Mouse (Mus musculus): ENCODE measurements around the gene Lrmda.

The Lrmda gene

GRCm38 (mm10) chr14:22668302-22668701, 648.8 kb downstream of the Lrmda start:
- DNase-seq: no peak

- DNase-seq: no peak
These were observed 649.2 kb downstream of the Lrmda start for GRCm38 (mm10) chr14:22668711-22669110.

DNA sequence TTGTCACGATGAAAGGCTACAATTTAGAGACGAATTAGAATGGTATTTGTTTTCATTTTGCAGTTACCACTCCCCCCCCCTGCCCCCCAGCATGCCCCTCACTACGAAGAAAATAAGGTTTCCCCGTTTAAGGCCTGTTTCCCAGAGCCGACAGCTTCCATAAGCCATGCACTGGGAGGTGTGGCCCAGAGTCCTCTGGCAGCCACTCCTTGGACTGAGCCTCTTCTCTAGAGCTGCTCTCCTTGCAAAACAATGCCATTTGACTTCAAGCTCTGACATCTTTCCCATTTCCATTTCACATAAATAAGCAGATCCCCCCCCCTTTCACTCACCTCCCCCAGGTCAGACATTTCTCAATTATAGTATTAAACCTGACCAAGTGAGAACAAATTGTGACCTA, 654.1 kb downstream of the Lrmda start:
- DNase-seq: no peak

DNA sequence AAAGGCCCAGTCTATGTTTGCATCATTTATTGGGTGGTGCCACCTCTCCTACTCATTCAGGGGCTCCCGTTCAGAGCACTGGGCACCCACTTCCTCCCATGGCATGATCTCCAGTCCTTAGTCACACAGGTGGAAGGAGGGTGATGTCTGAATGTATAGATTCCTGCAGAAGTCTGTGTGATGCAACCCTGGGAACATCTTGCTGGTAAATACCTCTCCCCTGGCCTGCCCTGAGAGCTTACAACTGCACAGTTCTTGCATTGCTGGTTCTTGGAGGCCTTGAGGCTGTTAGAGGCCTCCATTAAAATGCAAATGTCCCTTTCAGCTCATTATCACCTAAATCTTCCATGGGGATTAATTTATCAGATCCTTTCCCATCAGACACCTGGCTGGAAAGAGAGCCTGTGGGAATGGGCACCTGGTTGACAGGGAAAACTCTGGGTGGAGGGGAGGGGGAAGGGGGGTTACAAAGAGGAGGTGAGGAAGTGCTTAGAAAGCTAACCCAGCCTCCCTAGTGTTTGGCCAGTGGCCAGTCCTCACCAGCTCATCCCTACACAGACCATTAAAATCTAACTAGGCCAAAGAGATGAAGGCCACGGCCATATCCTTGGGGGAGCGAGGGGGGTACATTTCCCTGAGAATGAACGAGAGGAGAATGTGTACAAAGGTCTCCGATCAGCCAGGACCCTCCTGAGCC, 659.6 kb downstream of the Lrmda start:
- DNase-seq: no peak

DNA sequence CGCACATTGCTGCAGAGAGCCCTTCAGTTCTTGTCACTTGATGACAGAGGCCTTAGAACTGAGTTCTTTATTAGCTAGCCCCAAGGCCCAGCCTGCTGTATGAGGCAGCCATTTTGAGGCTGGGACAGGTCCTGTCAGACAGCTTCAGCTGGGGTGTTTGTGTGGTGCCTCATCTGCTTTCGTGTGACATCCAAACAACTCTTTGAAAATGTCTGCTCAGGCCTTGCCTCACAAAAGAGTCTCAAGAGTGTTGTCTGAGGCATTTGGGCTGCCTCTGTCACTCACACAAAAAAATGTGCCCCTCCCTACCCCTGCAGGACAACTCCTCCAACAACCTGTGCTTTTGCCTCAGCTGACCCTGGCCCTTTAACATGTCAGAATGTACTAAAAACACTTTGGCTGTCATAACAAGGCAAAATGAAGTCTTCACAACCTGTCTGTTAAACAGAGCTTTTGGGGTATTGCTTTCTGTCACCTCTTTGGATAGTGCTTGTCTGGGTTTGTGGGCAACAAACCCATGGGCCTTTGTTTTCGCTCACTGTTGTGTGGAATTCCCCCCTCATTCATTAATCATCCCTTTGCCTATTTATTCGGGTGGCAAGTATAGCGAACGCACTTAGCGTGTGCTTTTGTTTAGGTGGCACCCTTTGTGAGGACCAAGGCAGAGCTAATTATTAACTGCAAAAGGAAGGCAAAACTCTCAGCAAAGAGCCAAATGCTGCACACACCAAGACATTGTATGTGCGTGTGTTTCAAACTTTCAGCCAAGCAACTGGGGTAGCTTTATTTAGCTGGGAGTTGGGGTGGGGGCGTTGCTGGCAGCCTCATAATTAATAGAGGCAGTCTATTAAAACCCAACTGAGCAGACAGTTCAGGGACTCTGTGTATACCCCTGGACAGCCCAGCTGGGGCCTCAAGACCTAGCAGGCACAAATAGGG, 660.5 kb downstream of the Lrmda start:
- DNase-seq: no peak

DNA sequence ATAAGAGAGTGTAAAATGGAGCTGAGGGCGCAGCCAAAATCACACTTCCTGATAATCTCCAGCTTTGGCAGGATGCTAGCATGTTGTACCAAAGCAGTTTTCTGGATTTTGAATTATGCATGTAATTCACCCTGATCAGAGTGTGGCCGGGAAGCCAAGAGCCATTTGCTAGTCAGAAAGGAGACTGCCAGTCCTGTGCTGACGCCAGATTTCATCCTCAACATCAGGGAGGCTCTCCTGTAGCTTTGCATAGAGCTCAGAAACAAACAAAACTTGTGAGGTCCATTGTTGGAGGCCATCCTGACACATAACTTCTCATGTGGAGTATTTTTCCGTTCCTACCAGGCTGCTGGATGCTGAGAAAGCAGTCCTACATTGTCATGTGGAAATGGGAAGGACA, 667.4 kb downstream of the Lrmda start:
- no peak for DNase-seq

- no peak for DNase-seq
These were observed 668.9 kb downstream of the Lrmda start for GRCm38 (mm10) chr14:22688399-22688798.

DNA sequence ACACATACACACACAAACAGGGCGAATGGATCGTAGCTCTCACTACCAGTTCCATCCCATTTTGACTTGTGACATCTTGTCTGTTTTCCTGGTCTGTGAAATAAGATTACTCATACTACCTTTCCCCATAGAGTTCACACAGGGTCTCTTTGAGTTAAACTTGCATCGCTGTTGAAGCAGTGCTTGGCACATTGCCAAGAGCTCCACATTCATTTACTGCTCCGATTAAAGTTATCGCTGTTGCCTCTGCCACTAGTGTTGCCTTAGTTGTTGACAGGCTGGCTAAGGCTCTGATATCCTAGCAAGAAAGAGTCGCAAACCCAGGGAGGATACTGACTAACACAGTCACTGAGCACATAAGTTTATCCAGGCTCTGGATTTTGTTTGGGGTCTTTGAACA, 675.9 kb downstream of the Lrmda start:
- DNase-seq: no peak

DNA sequence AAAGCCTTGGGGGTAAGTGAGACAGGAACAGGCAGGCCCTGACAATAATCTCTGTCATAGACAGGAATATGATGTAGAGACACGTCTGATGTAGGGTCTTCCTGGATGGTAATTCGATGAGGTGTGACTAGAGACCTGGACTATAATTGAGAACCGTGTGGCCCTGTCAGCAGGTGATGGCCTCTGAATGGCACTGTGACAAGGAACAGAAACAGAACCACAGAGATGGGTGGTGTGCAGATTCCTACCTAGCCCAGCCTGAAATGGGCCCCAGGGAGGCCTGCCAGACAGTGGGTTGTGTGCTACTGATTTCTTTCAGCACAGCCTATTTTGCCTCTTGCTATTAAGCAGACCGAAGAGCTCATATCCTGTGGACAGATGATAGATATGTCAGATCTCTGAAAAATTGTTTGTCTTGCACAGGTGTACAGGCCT, 676.4 kb downstream of the Lrmda start:
- DNase-seq: no peak

DNA sequence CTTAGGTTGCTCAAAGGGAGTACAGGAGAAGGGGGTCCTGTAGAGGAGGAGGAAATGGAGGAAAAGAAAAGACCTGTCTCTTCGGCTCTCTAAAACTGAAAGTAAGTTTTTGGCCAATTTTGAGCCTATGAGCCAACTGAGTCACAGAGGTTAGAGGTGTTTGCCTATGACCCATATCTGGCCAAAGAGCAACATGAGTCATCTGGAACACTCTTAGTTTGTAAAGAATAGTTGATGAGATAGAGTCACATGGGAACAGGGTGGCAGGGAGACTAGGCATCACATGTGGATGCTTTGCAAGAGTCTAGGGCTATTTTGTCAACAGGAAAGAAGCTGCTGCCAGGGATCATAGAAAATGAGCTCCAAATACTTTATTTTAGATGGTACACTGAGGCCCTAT, 680.7 kb downstream of the Lrmda start:
- DNase-seq: no peak

GRCm38 (mm10) chr14:22700690-22701089, 681.2 kb downstream of the Lrmda start:
- DNase-seq: no peak

GRCm38 (mm10) chr14:22707958-22708701, 688.6 kb downstream of the Lrmda start:
- no peak for DNase-seq

DNA sequence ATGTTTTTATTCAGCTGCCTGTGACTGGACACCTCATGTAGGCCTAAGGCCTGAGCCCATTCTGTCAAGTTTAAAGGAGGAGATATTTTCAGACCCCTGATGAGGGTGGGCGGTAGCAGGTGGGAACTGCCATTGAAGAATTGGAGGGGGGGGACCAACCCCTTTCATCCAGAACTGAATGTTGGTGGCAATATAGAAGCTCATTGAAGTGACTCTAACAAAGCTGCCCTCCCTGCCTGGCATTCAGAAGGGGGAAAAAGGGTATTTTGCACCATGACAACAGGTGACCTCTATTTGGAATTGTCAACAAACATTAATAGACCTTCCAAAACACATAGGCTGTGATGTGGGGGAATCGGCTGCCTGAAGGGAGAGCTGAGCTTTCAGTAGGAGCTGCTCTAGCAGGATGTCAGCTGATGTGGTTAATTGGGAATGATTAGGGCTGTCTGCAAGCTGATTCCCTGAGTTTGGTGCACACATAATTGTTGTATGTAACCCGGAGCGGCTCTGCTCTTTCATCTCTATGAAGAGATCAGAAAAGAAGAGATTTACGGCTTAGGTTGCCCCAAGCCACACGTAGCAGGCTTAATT, 690.7 kb downstream of the Lrmda start:
- no peak for DNase-seq

GRCm38 (mm10) chr14:22712388-22712787, 692.9 kb downstream of the Lrmda start:
- no peak for DNase-seq

GRCm38 (mm10) chr14:22715581-22716378, 696.3 kb downstream of the Lrmda start:
- no peak for DNase-seq

DNA sequence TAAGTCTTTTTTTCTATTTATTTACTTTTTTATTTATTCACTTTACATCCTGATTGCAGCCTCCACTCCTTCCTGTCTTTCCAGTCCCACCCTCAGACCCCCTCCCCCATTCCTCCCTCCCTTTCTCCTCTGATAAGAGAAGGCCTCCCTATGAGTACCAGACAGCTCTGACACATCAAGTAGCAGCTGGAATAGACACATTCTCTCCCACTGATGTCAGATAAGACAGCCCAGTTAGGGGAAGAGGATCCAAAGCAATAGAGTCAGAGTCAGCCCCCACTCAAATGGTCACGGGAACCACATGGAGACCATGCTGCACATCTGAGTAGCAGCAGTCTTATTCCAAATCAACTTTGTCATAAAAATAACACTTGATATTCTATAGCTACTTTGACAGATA, 700.5 kb downstream of the Lrmda start:
- DNase-seq: no peak

DNA sequence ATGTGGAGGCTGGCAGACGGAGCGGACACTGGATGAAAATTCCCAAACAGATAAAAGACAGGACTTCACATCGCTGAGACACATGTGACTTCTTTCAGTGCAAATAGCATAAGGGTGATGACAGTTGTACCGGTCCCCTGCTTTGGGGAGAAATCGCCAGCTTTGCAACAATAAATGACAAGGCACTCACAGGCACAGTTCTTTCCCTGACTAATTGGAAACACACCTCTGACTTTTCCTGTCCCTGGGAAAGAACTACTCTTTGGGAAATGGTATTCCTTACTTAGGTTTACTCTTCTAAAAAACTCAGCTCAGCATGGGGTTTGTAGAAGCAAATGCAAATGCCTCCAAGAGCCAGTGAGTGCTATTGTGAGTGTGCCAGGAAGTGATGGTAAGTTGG, 702.3 kb downstream of the Lrmda start:
- DNase-seq: no peak

DNA sequence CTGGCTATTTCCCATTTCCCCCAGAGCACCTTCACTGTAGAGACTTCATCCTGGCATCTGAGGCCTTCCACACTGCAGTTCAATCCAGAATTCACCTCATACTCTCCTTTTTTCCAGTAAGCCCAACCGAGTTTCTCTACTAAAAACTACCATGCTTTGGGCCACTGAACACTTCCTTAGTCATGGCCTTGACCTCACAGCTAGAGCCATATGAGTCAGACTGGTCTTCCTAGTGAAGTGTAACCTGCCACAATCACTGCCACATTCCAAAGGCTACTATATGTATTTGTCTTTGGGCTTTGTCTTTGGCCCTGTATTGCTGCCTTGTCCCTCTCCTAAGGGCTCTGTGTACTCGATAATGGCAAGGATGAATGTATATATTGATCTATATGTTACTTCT, 708.0 kb downstream of the Lrmda start:
- no peak for DNase-seq

- DNase-seq: no peak
These were observed 709.2 kb downstream of the Lrmda start for GRCm38 (mm10) chr14:22728611-22729223.

GRCm38 (mm10) chr14:22738603-22739002, 719.1 kb downstream of the Lrmda start:
- no peak for DNase-seq

GRCm38 (mm10) chr14:22742527-22742926, 723.0 kb downstream of the Lrmda start:
- no peak for DNase-seq

GRCm38 (mm10) chr14:22743264-22743663, 723.8 kb downstream of the Lrmda start:
- DNase-seq: no peak
